Mouse (Mus musculus) thymus, postnatal 0 days (tissue): ENCODE data around the gene Olfr1438-ps1. TPM values are rescaled to one million over a fixed set of nuclear protein-coding genes. Genes with fewer than 3 reads are reported as not detected.
"Not testable (repeated sequence)": the region's sequence is repeated elsewhere in the genome, so short reads cannot be mapped to it uniquely, and the experiment has no call there.

Experiments used
- DNase-seq: peaks from one replicate; pipeline ENCODE4 v3.0.0-alpha.2; 2015; ENCODE audit warnings: low spot score
- polyA plus RNA-seq: library from polyadenylated mRNA; unstranded; fragments of >200 nt; fragmentation: Nextera tagmentation; extraction: Ambion mirVana; gene quantifications from 2 replicates; pipeline ENCODE4 v1.2.1, GENCODE M21; 2015

The Olfr1438-ps1 gene
- polyA plus RNA-seq, result not detected in 2 replicates

DNA sequence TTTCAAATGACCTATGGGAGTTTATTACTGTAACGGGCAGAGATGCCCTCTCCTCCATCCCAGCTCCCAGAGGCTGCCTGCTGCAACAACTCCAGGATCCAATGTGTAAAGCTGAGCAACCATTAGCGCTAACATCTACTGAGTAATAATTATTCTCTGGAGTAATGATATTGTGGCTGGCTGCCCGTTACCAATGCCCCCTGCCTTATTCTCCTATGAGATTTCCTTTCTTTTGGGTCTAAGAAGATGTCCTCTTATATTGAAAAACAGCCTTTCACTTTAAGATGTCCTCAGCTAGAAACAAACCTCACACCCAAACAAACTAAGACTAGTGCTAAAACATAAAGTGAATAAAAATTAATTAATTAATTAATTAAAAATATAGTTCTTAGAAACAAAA is at the start of gene Olfr1438-ps1:
Gene Olfr1438-ps1, minus strand, starts transcription at position 101 of the 400 bp plus-strand sequence.
- no peak for DNase-seq

DNA sequence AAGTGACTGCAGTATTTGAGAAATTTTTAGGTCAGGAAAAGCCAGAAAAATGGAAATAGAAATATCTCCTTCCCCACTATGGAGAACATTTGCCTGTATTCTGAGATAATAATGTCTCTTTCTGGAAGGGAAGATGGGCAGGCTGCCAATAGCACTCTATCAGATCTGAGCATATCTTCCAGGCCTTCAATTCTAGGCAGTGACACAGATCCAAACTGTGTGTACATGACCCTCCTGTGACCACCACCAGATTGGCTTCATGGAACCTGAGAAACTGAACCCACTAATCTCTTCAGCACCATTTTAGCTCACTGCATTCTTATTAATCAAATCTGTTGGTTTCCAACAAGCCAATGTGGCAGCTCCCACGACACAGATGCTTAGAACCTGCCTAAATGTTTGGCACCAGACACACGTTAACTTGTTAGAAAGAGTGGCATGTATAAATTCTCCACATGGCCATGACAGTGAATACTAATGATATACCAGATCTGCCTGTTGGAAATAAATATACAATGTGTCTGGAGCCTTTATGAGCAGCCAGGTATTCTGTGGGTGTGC is 38.8 kb upstream of the Olfr1438-ps1 start:
- DNase-seq, result no peak

DNA sequence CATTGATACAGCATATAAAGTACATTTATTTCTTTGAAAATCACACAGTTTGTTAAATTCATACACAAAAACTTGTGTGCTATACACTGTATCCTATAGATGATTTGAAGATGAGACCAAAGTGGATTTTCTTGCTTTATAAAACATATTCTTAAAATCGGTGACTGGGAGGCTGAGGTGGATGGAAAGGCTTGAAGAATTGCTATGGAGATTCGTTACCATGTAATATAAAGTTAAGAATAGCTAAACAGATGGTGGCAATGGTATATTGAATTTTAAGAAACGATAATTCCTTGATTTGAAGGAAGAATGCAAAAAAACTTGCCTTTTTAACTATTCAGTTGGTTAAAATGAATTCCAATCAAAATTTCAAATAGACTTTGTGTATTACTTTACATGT is 37.3 kb upstream of the Olfr1438-ps1 start:
- DNase-seq, result no peak

DNA sequence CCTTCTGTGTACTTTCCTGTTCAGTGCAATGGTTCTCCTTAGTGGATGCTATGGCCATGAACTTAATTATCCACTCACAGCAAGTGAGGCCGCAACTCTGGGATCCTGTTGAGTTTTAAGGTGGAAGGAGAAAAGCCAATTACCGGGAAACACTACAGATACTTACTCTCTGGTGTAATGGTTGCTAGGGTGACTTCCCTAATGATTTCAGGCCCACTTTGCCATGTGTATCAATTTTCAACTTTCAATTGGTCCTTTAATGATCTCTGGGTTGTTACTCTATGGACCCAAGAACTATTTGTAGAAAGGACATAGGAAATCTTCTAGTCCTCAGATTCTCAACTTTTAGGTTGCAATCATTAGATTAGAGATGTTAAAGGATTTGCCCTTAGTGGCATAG is 10.7 kb downstream of the Olfr1438-ps1 start, which contains the start of gene Olfr1437:
Gene Olfr1437, minus strand, starts transcription at position 101 of the 400 bp plus-strand sequence.
- no peak for DNase-seq

DNA sequence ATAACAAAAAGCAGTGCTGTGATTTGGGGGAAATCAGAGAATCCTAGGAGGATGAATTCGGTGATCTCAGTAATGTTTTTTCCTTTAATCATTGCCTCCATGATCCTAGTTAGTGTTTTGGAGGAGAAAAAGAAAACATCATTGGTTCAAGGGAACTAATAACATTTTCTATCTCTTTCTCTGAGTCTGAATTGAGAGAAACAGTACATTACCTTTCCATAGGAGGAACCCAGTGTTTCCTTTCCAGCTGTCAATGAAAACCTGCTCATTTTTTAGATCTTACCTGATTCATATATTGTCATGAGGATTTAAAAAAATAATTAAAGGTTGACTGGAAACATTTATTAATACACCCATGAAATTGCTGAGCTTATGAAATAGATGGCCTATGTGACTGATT is 36.7 kb downstream of the Olfr1438-ps1 start, which contains the start of gene Olfr1436:
Gene Olfr1436, minus strand, starts transcription at position 101 of the 400 bp plus-strand sequence.
- DNase-seq, result not testable (repeated sequence)

DNA sequence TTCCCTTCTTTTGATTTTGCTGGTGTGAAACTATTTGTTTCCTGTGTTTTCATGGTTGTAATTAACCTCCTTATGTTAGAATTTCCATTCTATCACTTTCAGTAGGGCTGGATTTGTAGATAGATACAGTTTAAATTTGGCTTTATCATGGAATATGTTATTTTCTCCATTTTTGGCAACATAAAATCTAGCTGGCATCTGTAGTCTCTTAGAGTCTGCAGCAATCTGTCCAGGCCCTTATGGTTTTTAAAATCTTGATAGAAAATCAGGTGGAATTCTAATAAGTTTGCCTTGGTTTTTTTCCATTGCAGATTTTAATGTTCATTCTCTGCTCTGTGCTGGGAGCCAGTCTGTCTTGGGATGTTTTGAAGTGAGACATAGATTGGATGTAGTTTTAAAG is 42.7 kb downstream of the Olfr1438-ps1 start:
- DNase-seq, result no peak

DNA sequence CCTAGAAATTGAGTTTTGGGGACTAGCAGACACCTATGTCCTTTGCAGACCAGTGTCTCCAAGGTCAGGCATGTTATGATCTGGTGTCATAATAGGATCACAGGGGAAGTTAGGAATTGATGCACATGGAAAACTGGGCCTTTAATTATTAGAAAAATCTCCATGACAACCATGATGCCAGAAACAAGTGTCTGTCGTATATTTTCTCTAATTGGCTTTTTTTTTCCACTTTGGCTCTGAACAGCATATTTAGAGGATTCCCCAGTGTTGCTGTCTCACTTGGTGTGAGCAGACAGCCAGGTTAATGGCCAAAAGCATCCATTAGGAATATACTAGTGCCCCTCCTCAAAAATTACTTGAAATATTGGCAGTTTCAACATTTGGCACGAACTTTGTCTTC is 56.2 kb downstream of the Olfr1438-ps1 start, which contains the start of gene Olfr1434:
Gene Olfr1434, plus strand, starts transcription at position 301 of the 400 bp plus-strand sequence.
- no peak for DNase-seq

Other genes with a start within 250 kb of the Olfr1438-ps1 start
- not detected in 2 replicates for gene Olfr1426, start 243.9 kb downstream of the Olfr1438-ps1 start, polyA plus RNA-seq
- not detected in 2 replicates for gene Olfr1427, start 232.6 kb downstream of the Olfr1438-ps1 start, polyA plus RNA-seq
- not detected in 2 replicates for gene Olfr1428, start 220.0 kb downstream of the Olfr1438-ps1 start, polyA plus RNA-seq
- gene Olfr76, start 212.7 kb downstream of the Olfr1438-ps1 start, polyA plus RNA-seq, result not detected in 2 replicates
- gene Olfr1555-ps1, start 165.8 kb downstream of the Olfr1438-ps1 start, polyA plus RNA-seq, result not detected in 2 replicates
- gene Olfr1431, start 135.3 kb downstream of the Olfr1438-ps1 start, polyA plus RNA-seq, result not detected in 2 replicates
- not detected in 2 replicates for gene Olfr1432, start 103.3 kb downstream of the Olfr1438-ps1 start, polyA plus RNA-seq
- gene Olfr262, start 94.3 kb downstream of the Olfr1438-ps1 start, polyA plus RNA-seq, result not detected in 2 replicates
- gene Olfr235, start 74.9 kb downstream of the Olfr1438-ps1 start, polyA plus RNA-seq, result not detected in 2 replicates
- gene Olfr1434, start 56.1 kb downstream of the Olfr1438-ps1 start, polyA plus RNA-seq, result not detected in 2 replicates
- not detected in 2 replicates for gene Olfr1436, start 36.8 kb downstream of the Olfr1438-ps1 start, polyA plus RNA-seq
- not detected in 2 replicates for gene Olfr1437, start 10.8 kb downstream of the Olfr1438-ps1 start, polyA plus RNA-seq
- not detected in 2 replicates for gene Olfr1440, start 51.4 kb upstream of the Olfr1438-ps1 start, polyA plus RNA-seq
- gene Olfr1441, start 81.5 kb upstream of the Olfr1438-ps1 start, polyA plus RNA-seq, result not detected in 2 replicates
- not detected in 2 replicates for gene Pfpl, start 92.0 kb upstream of the Olfr1438-ps1 start, polyA plus RNA-seq
- gene Mpeg1, start 124.9 kb upstream of the Olfr1438-ps1 start, polyA plus RNA-seq, result 2.6 and 2.9 TPM in 2 replicates
- 3.4 and 4.3 TPM in 2 replicates for gene Dtx4, start 165.5 kb upstream of the Olfr1438-ps1 start, polyA plus RNA-seq
- 32.3 and 35.0 TPM in 2 replicates for gene Fam111a, start 209.8 kb upstream of the Olfr1438-ps1 start, polyA plus RNA-seq